Mouse (Mus musculus) telencephalon, adult 2 months (tissue): ENCODE data around the gene Igfals.

Source experiments
- DNase-seq: peaks from one replicate; pipeline ENCODE4 v3.0.0-alpha.2; 2011; ENCODE audit warnings: low read depth, low spot score

Igfals gene

DNA sequence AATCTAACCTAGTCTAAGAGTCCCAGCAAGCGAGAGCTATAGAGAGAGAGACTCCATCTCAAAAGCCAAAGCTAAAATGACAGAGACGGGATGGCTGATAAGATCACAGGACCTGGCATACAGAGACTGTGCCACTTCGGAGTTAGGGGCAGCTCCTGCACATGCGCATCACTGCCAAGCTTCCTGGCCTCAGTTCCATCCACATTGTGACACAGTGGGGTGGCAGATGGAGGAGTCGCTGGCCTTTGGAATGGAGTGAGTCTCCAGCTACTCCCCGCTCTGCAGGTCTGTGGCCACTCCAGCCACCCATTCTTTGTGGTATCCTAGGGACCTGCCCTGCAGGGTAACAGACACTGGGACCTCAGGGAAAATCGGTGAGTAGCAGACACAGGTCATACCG, at the start of gene Igfals:
TSS of gene Igfals (plus strand) at position 222 of the 400 bp plus-strand sequence.
- DNase-seq = no peak

DNA sequence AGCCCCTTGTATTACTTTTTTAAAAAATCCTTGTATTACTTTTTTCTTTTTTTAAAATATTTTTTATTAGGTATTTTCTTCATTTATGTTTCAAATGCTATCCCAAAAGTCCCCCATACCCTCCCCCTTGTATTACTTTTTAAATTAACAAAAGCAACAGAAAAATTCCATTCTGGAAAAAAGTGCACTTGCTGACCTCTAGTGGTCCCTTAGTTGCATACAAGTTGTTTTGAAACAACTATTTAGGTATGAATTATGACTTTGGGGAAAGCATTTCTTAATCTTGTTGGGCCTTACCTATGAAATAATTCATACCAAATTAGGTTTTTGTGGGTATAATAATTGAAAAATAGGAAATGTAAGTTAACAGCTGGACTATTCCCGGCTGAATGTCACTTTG, 48.3 kb upstream of the Igfals start:
- DNase-seq = no peak

DNA sequence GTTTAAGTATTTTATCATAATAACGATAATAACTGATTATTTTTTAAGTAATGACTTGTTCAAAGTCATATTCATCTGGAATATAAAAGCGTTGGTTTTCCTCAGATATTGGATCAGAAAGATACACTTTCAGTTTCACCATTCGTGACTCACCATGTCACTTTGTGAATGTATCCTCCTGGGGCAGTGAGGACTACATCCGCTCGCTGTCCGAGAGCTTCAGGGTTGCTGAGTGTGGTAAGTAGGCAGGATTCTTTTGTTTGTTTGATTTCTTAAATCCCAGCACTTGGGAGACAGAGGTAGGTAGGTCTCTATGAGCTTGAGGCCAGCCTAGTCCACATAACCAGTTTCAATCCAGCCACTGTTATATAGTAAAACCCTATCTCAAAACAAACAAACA, 47.6 kb upstream of the Igfals start:
- no peak for DNase-seq

DNA sequence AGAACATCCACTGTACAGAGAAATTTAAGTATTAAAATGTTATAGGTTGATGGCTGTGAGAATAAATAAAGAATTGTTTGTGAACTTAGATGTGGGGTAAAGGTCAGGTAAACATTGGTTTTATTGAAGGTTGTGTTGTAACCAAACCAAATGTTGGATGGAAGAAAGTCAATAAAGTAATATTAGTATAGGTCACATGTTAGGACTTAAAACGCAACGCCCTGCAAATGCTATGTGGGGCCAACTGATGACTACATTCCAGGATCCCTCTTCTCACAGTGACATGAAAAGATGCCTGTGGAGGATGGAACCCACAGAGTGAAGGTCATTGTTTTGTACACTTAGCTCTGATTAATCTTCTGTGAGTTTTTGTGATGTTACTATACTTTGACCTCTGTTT, 46.3 kb upstream of the Igfals start:
- DNase-seq = no peak

DNA sequence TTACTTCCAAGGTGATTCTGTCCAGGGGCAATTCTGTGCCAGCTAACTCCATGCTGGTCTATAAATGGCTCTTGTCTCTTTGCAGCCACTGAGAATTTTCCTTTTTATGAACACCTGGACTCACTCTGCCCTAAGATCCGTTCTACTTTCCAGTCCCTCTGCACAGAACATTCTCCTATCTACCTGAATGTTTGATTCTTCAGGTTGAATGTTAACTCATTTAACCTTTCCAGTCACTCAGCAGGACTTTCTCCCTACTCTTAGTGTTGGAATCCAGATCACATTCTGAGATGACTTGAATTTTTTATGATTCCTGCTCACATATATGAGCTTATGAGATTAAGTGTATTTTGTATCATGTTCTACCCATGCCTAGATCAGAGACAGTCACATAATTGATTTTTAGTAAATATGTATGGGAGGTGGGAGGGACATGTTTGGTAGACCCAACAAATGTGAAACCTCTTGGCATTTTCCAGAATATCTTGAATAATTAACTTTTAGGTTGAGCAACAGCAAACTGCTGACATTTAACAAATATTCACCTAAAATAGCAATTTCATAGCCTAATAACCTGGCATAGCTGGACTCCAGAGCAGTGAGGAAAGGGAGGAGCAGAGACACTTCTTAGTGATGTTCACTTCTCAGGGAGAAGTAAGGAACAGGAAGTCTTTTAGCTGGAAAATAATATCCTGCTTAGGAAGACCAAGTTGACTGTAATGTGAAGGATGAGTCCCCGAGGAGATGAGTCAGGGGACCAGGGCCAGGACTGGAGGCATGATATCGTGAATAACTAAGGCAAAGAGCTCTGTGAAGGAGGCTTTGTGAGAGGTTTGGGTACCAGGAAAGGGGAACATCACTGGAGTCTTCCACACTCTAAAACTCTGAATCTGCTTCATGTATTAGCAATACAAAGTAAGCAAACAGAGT, 44.2 kb upstream of the Igfals start:
- DNase-seq = no peak

DNA sequence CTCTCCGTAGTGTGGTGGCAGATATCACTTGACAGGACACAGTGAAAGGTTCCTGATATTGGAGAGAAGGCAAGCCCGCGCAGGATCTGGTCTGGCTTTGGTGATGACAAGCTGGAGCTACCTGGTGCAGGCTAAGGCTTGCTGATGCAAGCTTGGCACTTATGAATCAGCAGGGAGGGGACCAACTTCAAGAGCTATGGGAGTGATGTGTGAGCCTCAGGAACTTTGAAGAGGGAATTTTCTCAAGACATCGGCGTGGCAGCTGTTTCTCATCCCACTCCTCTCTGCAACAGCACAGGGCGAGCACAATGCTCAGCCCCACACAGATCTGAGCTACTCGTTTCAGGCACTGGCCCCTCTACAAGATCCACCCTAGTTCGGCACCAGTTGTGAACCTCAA, 26.0 kb upstream of the Igfals start, which contains the start of gene Hagh:
TSS of gene Hagh (plus strand) at position 302 of the 400 bp plus-strand sequence.
- peak; percentile 15 for DNase-seq

DNA sequence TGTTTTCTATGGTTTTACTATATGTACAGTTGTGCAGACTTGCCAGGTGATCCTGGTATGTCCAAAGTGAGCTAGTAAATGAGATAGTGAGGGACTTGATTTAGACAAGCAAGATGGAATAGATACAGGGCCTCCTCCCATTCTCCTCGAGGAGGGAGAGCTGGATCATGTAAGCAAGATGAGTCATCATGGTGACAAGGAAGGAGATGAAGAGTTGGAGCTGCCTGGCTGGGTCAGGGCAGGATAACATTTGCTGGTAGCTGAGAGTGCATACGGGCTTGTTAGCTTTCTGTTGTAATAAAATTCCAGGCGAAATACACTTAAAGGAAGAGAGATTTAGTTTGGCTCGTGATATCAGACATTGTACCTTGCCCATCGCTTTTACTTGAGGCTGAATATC, 25.5 kb upstream of the Igfals start:
- no peak for DNase-seq

DNA sequence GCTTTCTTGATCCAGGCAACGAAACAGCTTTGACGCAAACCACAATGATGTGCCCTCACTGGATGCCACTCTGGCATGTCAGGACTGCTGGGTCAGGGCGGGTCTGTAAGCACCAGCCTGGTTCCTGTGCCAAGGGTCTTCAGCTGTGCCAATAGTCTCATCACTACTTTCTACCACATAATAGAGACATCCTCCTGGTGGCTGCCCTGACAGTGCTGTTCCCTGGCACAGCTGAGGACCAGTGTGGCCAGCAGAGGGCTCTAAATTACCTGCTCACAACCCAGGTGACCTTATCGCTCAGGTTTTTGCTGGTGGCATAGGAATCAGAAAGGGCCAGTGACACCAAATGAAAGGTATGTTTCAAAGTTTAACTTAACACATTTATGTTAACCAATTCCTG, 24.7 kb upstream of the Igfals start:
- no peak for DNase-seq

DNA sequence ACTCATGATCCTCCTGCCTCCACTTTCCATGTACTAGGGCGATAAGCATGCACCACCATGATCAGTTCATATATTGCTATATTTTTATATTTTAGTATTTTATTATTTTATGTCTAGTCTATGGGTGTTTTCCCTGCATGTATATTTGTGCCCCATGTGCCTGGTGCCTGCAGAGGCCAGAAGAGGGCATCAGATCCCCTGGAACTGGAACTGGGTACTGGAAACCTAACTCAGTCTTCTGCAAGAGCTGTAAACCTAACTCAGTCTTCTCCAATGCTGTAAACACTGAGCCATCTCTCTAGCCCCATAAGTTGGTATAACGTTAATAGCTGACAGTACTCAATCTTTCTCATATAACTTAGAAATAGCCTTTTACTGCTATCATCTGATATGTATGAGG, 23.2 kb upstream of the Igfals start:
- no peak for DNase-seq

DNA sequence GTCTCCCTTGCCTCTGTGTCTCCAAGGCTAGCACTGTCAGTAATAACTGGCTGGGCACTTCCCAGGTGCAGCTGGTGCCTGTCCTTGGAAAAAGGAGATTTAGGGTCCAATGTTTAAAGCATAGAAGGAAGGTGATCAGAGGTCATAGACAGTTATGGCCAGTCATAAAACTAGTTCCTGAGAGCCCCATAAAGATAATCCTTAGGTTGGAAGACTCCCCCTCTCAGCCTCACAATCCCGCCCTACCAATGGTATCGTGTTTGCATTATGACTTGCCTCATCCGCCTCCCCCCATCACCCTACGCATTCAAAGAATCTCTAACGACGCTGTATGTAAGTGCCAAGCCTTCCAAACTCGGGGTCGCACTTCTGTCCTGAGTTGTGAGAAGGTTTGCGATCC, 21.3 kb upstream of the Igfals start:
- no peak for DNase-seq

DNA sequence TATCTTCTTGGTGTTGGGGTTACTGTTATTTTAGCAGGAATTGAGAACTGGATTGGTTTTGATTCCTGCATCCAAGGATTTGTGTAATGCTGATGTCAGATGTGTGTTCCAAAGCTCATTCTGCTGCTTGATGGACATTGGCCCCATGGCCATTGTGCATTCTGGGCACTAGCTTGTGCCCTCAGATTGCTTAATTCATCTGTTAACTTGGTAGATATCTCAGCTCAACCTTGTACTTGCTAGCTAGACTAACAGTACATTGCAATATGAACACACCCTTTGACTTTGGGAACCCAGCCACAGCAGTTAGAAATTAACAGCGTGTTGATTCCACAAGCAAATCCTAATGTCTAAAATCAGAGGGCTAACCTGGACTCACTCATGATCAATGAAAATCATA, 18.4 kb upstream of the Igfals start:
- DNase-seq = no peak

DNA sequence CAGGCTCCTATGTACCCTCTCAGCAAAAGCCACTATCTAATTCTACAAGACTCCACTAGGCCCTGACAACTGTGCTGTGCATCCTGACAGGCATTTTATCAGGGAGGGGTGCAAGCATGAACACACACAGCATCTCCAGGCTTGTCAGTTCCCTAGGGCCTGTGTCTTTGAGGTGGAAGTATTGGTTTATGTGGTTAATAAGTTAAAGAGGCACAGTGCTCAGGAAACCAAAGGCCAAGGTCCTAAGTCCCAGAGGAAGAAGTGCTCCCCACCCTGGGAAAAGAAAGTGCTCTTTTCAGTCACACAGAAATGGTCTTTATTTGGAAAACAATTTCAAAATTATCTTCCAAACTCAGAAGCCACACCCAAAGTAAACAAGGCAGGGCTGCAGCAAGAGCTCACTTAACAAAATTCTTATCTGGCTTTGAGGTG, 17.2 kb upstream of the Igfals start:
- DNase-seq = no peak

DNA sequence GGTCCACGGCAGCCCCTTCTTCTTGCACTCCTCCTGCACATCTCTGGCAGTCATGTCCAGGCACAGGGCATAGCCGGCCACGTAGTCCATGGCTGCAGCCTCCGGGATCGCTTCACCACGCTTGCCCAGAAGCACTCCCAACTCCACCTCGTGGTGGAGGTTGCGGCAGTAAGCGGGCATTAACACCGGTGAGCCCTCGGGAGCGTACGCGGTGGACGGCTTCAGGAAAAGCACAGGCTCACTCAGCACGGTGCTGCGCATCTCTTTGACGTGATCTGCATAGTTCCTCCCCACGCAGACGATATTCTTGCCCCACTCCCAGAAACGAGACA, 16.1 kb upstream of the Igfals start:
- no peak for DNase-seq

DNA sequence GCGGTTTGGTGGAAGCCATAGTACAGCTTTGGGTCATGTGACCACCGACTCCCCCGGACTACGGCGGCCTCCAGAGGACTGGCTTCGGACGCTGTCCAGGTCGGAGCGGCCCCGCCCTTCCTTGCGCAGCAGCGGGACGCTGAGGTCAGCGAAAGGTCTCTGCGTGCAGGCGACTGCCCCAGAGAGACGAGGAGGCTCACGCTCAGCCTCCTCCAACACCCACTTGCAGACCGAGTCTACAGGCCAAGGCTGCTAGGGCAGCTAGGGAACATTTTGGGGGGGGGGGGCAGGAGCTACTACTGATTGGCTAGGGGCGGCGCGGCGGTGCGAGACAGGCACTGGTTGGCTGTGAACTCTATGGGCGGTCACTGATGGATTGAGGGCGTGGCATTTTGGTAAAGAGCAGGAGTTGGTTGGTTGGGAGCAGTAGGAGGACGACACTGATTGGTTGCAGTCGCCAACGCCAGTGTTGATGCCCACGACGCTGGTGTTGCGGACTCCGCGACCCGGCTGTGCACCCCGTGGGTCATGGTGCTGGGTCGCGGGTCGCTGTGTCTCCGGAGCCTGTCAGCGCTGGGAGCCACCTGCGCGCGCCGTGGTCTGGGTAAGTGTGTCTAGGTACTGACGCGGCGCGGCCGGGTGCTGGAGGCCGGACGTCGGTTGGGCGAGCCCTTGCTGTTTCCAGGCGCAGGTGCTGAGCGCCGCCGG, 15.6 kb upstream of the Igfals start, which contains the start of gene Fahd1:
TSS of gene Fahd1 (minus strand) at position 300 of the 708 bp plus-strand sequence.
- DNase-seq = peak; percentile 99

DNA sequence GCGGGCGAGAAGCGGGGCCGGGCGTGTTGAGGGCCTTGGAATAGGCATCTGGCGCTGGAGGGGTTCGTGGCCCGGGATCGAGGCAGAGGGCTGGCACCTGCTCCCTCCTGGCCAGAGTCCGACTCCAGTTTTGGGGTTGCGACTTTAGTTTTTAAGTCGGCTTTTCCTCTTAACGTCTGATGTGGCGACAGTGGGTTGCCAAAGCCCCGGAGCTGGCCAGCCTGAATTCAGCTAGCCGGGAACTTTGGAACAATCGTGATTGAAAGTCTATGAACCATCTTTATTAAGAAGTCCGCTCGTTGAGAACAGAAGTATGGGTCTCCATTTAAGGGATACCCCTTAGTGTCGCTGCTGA, 15.0 kb upstream of the Igfals start:
- no peak for DNase-seq

DNA sequence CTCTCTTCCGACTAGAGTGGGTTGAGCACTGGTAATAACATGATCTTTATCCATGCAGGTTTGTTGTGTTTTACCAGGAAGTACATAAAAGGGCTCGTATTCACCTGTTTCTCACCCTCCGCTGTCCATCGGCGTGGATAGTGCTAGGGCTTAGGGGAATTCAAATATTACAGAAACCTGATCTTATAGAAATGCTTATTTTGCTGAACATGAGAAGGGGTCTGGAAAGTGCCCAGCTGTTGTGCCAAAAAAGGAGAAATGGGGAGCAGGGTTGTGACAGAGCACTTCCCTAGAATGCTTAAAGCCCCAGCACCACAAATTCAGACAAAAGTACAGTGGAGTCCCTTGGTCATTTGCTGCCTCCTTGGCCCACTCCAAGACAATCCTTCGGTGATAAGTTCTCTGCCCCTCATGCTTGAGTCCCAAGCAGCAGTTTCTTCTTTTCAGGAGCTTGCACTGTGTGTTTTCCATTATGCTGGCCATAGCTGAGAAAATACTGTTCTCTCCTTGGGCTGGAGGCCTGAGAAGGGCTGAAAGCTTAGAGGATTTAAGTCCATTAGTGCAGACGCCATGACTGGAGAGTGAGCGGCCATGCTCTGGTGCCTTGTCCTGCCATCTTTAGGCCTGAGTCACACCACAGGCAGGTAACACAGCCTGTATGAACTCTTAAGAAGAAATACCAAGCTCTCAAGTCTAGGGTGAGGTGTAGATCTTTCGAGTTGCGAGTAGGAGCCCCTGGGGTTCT, 14.2 kb upstream of the Igfals start:
- no peak for DNase-seq

DNA sequence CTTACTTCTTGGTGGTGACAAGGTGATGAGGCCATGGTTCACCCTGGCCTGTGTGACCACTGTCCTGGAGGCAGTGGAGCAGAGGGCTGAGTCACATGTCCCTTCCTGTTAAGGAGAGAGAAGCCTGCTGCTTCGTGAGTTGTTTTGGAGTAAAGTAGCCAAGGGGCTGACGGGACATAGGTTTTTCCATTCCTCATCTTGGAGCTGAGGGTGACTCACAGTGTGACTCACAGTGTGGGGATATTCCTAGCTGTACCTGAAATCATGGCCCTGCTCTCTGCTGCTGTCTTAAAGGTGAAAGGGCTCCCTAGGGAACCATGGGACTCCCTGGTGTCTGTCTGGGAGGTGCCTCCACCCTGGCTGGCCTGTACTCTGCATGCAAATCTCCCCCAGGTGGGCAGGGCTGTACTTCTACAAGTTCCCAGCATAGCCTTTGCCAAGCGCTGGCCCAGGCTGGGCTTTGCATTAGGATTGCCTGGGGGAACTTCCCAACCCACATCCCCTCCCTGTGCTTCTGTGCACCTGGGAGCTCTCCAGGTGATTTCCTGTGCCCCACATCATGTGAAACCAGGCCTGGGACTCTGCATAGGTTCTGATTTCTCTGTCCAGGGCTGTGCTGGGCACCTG, 9.8 kb upstream of the Igfals start:
- DNase-seq = no peak

DNA sequence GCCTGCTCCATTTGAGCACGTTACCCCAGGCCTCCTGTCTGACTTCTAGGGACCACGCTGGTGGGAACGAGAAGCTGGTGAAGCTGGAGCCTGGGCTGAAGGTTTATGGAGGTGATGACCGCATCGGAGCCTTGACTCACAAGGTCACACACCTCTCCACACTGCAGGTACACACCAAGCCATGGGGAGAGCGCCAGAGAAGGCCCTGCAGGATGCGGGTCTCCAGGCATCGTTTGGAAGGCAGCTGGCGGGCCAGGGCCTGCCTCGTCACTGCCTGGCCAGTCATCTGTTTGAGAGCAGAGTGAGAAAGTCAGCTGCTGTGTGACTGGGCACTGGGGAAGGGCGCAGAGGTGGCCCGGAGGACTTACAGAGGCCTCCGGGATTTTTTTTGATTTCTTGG, 9.2 kb upstream of the Igfals start:
- DNase-seq = no peak

DNA sequence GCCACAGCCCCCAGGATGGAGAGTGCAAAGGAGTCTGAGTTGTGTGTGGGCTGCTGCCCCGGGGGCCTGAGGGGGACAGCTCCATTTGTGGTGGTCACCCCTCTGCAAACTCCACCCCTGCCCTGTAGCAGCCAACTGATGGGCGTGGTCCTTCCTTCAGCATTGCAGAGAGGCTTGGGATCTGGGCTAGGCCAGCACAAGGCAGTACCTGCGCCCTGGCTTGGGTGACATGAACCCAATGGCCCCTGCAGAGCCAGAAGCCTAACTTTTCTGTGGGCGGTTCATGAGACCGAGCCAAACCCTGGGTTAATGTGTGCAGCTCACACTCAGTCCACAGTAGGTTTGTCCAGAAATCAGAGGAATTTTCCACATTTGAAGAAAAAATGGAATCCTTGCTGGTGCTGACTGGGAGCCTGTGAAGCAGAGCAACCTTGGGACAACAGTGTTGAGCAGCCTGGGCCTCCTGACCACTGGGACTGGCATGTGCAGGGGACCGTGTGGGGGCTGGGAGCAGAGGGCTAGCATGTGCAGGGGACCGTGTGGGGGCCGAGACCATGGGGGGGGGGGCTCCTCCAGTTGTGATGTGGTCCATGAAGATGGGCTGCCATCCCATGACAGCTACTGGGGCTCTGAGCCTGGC, 7.8 kb upstream of the Igfals start:
- no peak for DNase-seq

DNA sequence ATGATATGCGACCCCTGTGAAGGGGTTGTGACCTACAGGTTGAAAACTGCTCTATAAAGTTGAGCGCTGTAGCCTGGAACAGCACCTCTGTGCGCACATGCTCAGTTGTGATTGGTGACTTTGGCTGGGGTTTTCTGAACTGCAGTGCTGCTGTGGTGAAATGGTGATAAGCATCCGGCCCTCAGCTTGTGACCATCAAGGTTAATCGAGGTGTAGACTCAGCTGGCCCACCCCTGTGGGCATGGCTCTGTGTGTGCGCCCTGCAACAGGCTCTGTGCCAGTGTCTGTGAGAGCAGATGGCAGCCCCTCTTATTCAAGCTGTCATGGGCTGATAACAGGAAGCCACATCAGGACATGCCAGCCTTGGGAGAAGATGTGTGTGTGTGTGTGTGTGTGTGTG, 6.8 kb upstream of the Igfals start:
- no peak for DNase-seq

DNA sequence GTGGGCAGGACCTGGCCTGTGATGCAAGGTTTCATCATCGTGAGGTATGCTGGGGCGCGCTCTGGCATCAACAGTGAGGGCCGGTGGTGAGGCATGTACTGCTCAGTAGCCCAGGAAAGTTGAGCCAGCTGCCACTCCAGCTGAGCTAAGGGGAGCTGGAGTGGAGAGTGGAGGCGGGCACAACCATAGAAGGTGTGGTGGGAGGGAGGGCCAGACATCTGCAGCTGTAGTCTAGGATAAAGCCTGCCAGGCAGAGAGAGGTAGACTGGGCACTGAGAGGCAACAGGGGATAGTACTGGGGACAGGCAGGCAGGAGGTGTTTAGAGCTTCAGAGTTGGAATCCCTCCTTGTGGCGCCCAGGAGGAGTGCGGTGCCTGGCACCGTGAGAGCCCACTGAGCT, 5.7 kb upstream of the Igfals start:
- no peak for DNase-seq
